1 mouse cellular context compared by ENCODE assay signal in the genomic region with DNA sequence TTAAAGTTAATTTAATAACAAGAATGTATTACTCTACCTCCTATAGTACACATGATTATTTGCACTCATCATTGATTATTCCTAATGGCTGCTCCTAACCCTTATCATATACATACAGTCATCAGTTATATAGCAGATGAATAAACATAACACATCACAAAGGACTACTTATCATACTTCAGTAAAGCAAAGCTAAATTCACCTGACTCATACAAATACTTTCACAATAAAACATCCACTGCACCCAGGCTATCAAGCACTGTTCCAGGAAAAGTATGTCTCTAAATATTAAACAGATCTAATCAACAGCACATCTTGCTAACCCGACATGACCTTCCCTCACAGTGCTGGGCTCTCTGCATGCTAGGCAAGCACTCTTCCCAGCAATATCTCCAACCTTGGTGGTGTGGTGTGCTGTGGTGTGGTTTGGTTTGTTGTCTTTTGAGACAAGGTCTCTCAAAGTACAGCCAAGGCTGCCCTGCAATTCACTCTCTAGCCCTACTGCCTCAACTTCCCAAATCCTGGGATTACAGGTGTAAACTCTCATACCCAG.
TF ChIP-seq lines count a peak whose summit lies in the region.

No protein-coding gene starts in this region.

TF ChIP-seq in MEL, 35 proteins besides CTCF, POLR2A, EP300 and RAD21:
- TF ChIP-seq MAX (IDR thresholded peaks at IDR 0.05; ENCODE audit: low read length), result no peak
- TF ChIP-seq TCF12 (IDR thresholded peaks at IDR 0.05; ENCODE audit: low read depth, low read length), result peak; percentile 20; the same call in 1 of the 2 replicates
- TF ChIP-seq ETS1 (IDR thresholded peaks at IDR 0.05; ENCODE audit: low read depth, low read length), result peak; percentile 23; the same call in 1 of the 2 replicates
- TF ChIP-seq MEF2A (IDR thresholded peaks at IDR 0.05; ENCODE audit: extremely low read depth, insufficient replicate concordance, low read depth, low read length, poor library complexity, severe bottlenecking), result no peak
- peak; percentile 13; the same call in 1 of the 2 replicates for TF ChIP-seq RCOR1 (IDR thresholded peaks at IDR 0.05; ENCODE audit: low read depth, low read length)
- no peak for TF ChIP-seq POLR2AphosphoS5 (IDR thresholded peaks at IDR 0.05; ENCODE audit: borderline replicate concordance, low read depth, low read length)
- no peak for TF ChIP-seq CHD1 (IDR thresholded peaks at IDR 0.05; ENCODE audit: low read depth, low read length)
